Mouse (Mus musculus): ENCODE data around the gene Galnt16. TPM values are rescaled to one million over a fixed set of nuclear protein-coding genes. Genes with fewer than 3 reads are reported as not detected.

The Galnt16 gene
- total RNA-seq (2023): not detected in 2 replicates

DNA sequence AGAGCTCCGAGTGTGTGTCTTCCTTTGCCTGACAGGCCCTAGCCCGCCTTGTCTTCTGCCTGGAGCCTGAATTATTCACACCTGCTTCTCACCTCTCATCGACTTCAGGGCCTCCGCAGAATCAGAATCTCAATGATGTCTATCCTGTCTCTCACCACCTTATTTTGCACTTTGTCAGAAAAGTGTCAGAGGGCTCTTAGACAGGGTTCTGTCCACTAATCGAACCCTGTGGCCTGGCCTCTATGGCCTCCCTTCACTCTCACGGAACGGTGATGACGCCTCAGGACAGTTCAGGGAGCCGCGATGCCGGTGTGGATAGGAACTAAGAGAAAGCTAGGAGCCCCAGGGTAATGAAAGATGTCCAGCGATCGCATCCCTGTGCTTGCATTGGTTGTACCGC, at the start of gene Galnt16:
TSS of gene Galnt16 (plus strand) at position 301 of the 400 bp plus-strand sequence.

DNA sequence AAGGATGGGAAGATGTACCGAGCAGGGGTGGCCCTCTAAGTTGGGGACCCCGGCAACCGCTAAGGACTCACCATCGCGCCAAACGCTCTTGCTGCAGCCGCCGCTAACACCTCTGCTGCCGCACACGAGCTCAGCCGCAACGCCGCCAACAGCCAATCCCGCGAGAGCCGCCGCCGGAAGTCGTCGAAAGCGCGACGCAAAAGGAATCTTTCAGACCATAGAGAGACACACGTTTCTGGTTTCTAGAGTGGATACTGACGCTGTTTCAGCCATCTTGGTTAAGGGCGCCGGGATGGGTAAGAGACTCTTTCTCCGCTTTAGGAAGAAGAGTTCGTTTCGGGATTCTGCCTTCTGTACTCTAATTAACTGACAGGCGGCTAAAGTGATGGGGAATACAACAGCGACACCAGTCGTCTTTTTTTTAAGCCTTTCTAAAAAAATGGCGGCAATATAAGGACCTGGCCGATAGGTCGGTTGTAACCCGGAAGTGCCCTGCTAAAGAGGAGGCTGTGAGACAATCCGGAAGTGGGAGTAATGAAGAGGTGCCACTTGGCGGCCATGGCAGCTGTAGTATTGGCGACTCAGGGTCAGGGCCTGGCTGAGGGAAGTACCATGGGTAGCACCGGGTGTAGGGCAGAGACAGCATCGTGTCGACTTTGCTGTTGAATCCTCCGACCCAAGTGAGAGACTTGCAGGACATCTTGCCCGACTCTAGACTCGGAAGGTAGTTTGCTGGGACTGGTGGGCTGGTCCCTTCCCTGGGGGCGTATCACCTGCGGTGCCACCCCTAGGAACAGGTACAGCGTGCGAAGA, 125.8 kb downstream of the Galnt16 start, which contains the start of the genes Slc39a9 and Erh:
TSS of gene Slc39a9 (plus strand) at position 191 of the 813 bp plus-strand sequence.
TSS of gene Erh (minus strand) at position 649 of the 813 bp plus-strand sequence.

Other genes with a start within 250 kb of the Galnt16 start
- 28.4 and 29.1 TPM in 2 replicates for gene Dcaf5, start 81.7 kb upstream of the Galnt16 start, total RNA-seq (2023)
- 6.5 and 8.3 TPM in 2 replicates for gene Exd2, start 55.2 kb upstream of the Galnt16 start, total RNA-seq (2023)
- 19.2 and 25.7 TPM in 2 replicates for gene Slc39a9, start 125.6 kb downstream of the Galnt16 start, total RNA-seq (2023)
- gene Erh, start 126.1 kb downstream of the Galnt16 start, total RNA-seq (2023): 33.9 and 38.5 TPM in 2 replicates
- not detected in 2 replicates for gene Plekhd1, start 174.3 kb downstream of the Galnt16 start, total RNA-seq (2023)
- not detected in 2 replicates for gene Ccdc177, start 242.4 kb downstream of the Galnt16 start, total RNA-seq (2023)